Mouse (Mus musculus) MEL (cell line): Measurements from ENCODE around the gene Tcea3. TPM values are rescaled to one million over a fixed set of nuclear protein-coding genes. Genes with fewer than 3 reads are reported as not detected.

Source experiments
- DNase-seq: peaks from one replicate; pipeline ENCODE4 v3.0.0; 2011; ENCODE audit warnings: low read depth, low spot score
- H3K27ac ChIP-seq: 2 replicates; pipeline ENCODE4 v1.5.1; 2012; ENCODE audit warnings: low read depth, mild to moderate bottlenecking, control low read depth, low read length, moderate library complexity; ENCODE audit not compliant: control insufficient read depth
- H3K27me3 ChIP-seq, 2 experiments: fragments of 150-350 bp in 1 of 2; sonication (generic) in 1 of 2; 2 replicates each; pipeline ENCODE4 v1.6.1; 2012; ENCODE audit warnings: low read length in 2 of 2, mild to moderate bottlenecking in 2 of 2, improper control_type of control experiment in 1 of 2, moderate library complexity in 1 of 2; ENCODE audit not compliant: insufficient read depth in 2 of 2, control insufficient read depth in 1 of 2
- H3K36me3 ChIP-seq, 2 experiments: 2 replicates each; pipeline ENCODE4 v1.6.1; 2012 to 2014; ENCODE audit warnings: low read length in 2 of 2, improper control_type of control experiment in 1 of 2, inconsistent platforms in 1 of 2, mild to moderate bottlenecking in 1 of 2; ENCODE audit not compliant: insufficient read depth in 2 of 2, control insufficient read depth in 1 of 2
- H3K4me1 ChIP-seq, 2 experiments: fragments of 150-350 bp in 1 of 2; sonication (generic) in 1 of 2; 2 replicates each; pipeline ENCODE4 v1.6.1; 2012; ENCODE audit warnings: low read length in 2 of 2, improper control_type of control experiment in 1 of 2, mild to moderate bottlenecking in 1 of 2; ENCODE audit not compliant: insufficient read depth in 2 of 2, control insufficient read depth in 1 of 2
- H3K4me3 ChIP-seq, 2 experiments: fragments of 150-350 bp in 1 of 2; sonication (generic) in 1 of 2; 2 replicates each; pipeline ENCODE4 v1.5.1; 2012; ENCODE audit warnings: low read depth in 2 of 2, low read length in 2 of 2, mild to moderate bottlenecking in 2 of 2, moderate library complexity in 2 of 2, control low read depth in 1 of 2, improper control_type of control experiment in 1 of 2; ENCODE audit not compliant: control insufficient read depth in 1 of 2, insufficient read depth in 1 of 2
- H3K79me2 ChIP-seq: 2 replicates; pipeline ENCODE4 v1.6.1; 2012; ENCODE audit warnings: mild to moderate bottlenecking, low read length, moderate library complexity; ENCODE audit not compliant: control insufficient read depth, poor library complexity, insufficient read depth
- H3K9ac ChIP-seq: 2 replicates; pipeline ENCODE4 v1.6.1; 2012; ENCODE audit warnings: low read depth, mild to moderate bottlenecking, control low read depth, low read length, moderate library complexity; ENCODE audit not compliant: control insufficient read depth, poor library complexity, severe bottlenecking
- H3K9me3 ChIP-seq: fragments of 150-350 bp; sonication (generic); replicated peaks from 2 replicates; pipeline ENCODE4 v1.6.1; 2012; ENCODE audit warnings: mild to moderate bottlenecking, low read length, improper control_type of control experiment, moderate library complexity; ENCODE audit not compliant: insufficient read depth
- BHLHE40 ChIP-seq: IDR thresholded peaks from 2 replicates; pipeline ENCODE4 v1.6.1; 2012; ENCODE audit warnings: low read depth, mild to moderate bottlenecking, inconsistent platforms, low read length, improper control_type of control experiment, borderline replicate concordance
- CHD2 ChIP-seq: IDR thresholded peaks from 2 replicates; pipeline ENCODE4 v1.6.1; 2011; ENCODE audit warnings: low read length, improper control_type of control experiment
- CTCF ChIP-seq, 3 experiments: IDR thresholded peaks in 2 of 3; conservative IDR thresholded peaks in 1 of 3; 2 replicates each; pipeline ENCODE4 v1.5.1; 2011 to 2012; ENCODE audit warnings: low read length in 3 of 3, low read depth in 2 of 3, mild to moderate bottlenecking in 2 of 3, improper control_type of control experiment in 1 of 3, inconsistent platforms in 1 of 3, mixed read lengths in 1 of 3, moderate library complexity in 1 of 3; ENCODE audit not compliant: control insufficient read depth in 1 of 3, insufficient read depth in 1 of 3, poor library complexity in 1 of 3, severe bottlenecking in 1 of 3
- EP300 ChIP-seq, 2 experiments: IDR thresholded peaks; 2 replicates each; pipeline ENCODE4 v1.6.1; 2011; ENCODE audit warnings: improper control_type of control experiment in 2 of 2, low read length in 2 of 2, low read depth in 1 of 2, mild to moderate bottlenecking in 1 of 2
- GATA1 ChIP-seq: IDR thresholded peaks from 2 replicates; pipeline ENCODE4 v1.6.1; 2011; ENCODE audit warnings: low read depth, low read length, improper control_type of control experiment
- JUND ChIP-seq: IDR thresholded peaks from 2 replicates; pipeline ENCODE4 v1.6.1; 2011; ENCODE audit warnings: low read depth, mild to moderate bottlenecking, improper control_type of control experiment, low read length
- KAT2A ChIP-seq: conservative IDR thresholded peaks from 2 replicates; pipeline ENCODE4 v1.6.1; 2012; ENCODE audit warnings: low read depth, low read length, improper control_type of control experiment, inconsistent platforms
- MAX ChIP-seq: IDR thresholded peaks from 2 replicates; pipeline ENCODE4 v1.6.1; 2011; ENCODE audit warnings: low read length, improper control_type of control experiment
- MAZ ChIP-seq: IDR thresholded peaks from 2 replicates; pipeline ENCODE4 v1.6.1; 2012; ENCODE audit warnings: low read depth, mild to moderate bottlenecking, inconsistent platforms, low read length, improper control_type of control experiment
- MEF2A ChIP-seq: IDR thresholded peaks from 2 replicates; pipeline ENCODE4 v1.6.1; 2014; ENCODE audit warnings: low read depth, mild to moderate bottlenecking, inconsistent platforms, low read length, improper control_type of control experiment; ENCODE audit not compliant: poor library complexity, insufficient replicate concordance, severe bottlenecking; ENCODE audit errors: extremely low read depth
- MXI1 ChIP-seq: IDR thresholded peaks from 2 replicates; pipeline ENCODE4 v1.6.1; 2011; ENCODE audit warnings: mild to moderate bottlenecking, low read depth, low read length, improper control_type of control experiment
- MYC ChIP-seq: IDR thresholded peaks from 2 replicates; pipeline ENCODE4 v1.6.1; 2011; ENCODE audit warnings: low read depth, mild to moderate bottlenecking, low read length, improper control_type of control experiment, moderate library complexity
- POLR2AphosphoS2 ChIP-seq: IDR thresholded peaks from 2 replicates; pipeline ENCODE4 v1.6.1; 2011; ENCODE audit warnings: low read length, improper control_type of control experiment
- POLR2AphosphoS5 ChIP-seq: IDR thresholded peaks from 2 replicates; pipeline ENCODE4 v1.6.1; 2012; ENCODE audit warnings: low read depth, borderline replicate concordance, mild to moderate bottlenecking, inconsistent platforms, low read length, moderate library complexity, mixed read lengths
- RAD21 ChIP-seq: IDR thresholded peaks from 2 replicates; pipeline ENCODE4 v1.6.1; 2011; ENCODE audit warnings: mild to moderate bottlenecking, low read depth, low read length, improper control_type of control experiment
- RCOR1 ChIP-seq: IDR thresholded peaks from 2 replicates; pipeline ENCODE4 v1.6.1; 2012; ENCODE audit warnings: low read depth, mild to moderate bottlenecking, inconsistent platforms, low read length, improper control_type of control experiment
- SIN3A ChIP-seq: IDR thresholded peaks from 2 replicates; pipeline ENCODE4 v1.6.1; 2012; ENCODE audit warnings: low read length, improper control_type of control experiment, inconsistent platforms
- SMC3 ChIP-seq: IDR thresholded peaks from 2 replicates; pipeline ENCODE4 v1.6.1; 2011; ENCODE audit warnings: low read depth, low read length, improper control_type of control experiment
- TBP ChIP-seq: IDR thresholded peaks from 2 replicates; pipeline ENCODE4 v1.8.0; 2011; ENCODE audit warnings: low read depth, low read length, improper control_type of control experiment
- USF2 ChIP-seq, 2 experiments: IDR thresholded peaks; 2 replicates each; pipeline ENCODE4 v1.6.1; 2011 to 2012; ENCODE audit warnings: improper control_type of control experiment in 2 of 2, low read length in 2 of 2, borderline replicate concordance in 1 of 2, inconsistent platforms in 1 of 2, low read depth in 1 of 2, mild to moderate bottlenecking in 1 of 2; ENCODE audit not compliant: insufficient read depth in 1 of 2
- ZKSCAN1 ChIP-seq: IDR thresholded peaks from 2 replicates; pipeline ENCODE4 v1.6.1; 2012; ENCODE audit warnings: low read depth, mild to moderate bottlenecking, inconsistent platforms, low read length, improper control_type of control experiment, moderate library complexity
- ZNF384 ChIP-seq: IDR thresholded peaks from 2 replicates; pipeline ENCODE4 v1.6.1; 2012; ENCODE audit warnings: low read depth, mild to moderate bottlenecking, inconsistent platforms, low read length, improper control_type of control experiment
- polyA plus RNA-seq, 2 experiments: library from polyadenylated mRNA; stranded (reverse) in 1 of 2; unstranded in 1 of 2; fragments of >175 nt in 1 of 2; fragments of >200 nt in 1 of 2; gene quantifications; 2 replicates each; pipeline versions ENCODE4 v1.2.1 to v1.2.4; 2012; ENCODE audit warnings: low replicate concordance in 2 of 2, low read depth in 1 of 2; ENCODE audit not compliant: insufficient read length in 2 of 2, insufficient read depth in 1 of 2, missing spikeins in 1 of 2
- total RNA-seq: library from RNA; depleted of rRNA; stranded (reverse); fragments of 300-350 nt; gene quantifications from 2 replicates; pipeline ENCODE4 v1.2.3, GENCODE M21; 2012

Tcea3 gene
- total and polyA plus RNA-seq, 3 experiments: not detected

GRCm38 (mm10) chr4:136206943-136207342, 40.6 kb upstream of the Tcea3 start:
- peaks cover 0 to 23% of the 10 kb centered on the region in 2 experiments; a peak in 3 of 4 replicates for H3K27me3 ChIP-seq
- peak overlapping the region; percentile 60; the same call in 1 of the 2 replicates for H3K9ac ChIP-seq
- H3K36me3 ChIP-seq: peaks cover 0 to 3% of the 10 kb centered on the region in 2 experiments; a peak in 1 of 4 replicates
- H3K4me3 ChIP-seq: peak overlapping the region; percentile 47 to 66; a peak in 3 of 4 replicates
- H3K4me1 ChIP-seq: peaks cover 2 to 10% of the 10 kb centered on the region in 2 experiments; a peak in 2 of 4 replicates
- TF ChIP-seq SIN3A (no peak), SMC3 (no peak), RCOR1 (no peak), MYC (no peak), CTCF (IDR thresholded peaks at IDR 0.05 in 2 of 3, conservative IDR thresholded peaks at IDR 0.05 in 1 of 3; ENCODE audit: control insufficient read depth in 1 of 3, insufficient read depth in 1 of 3, low read depth in 2 of 3, low read length in 3 of 3, poor library complexity in 1 of 3, severe bottlenecking in 1 of 3) (no peak), JUND (no peak), EP300 (IDR thresholded peaks at IDR 0.05; ENCODE audit: low read depth in 1 of 2, low read length in 2 of 2) (no peak), MAZ (no peak), GATA1 (no peak), ZKSCAN1 (no peak), USF2 (IDR thresholded peaks at IDR 0.05; ENCODE audit: borderline replicate concordance in 1 of 2, insufficient read depth in 1 of 2, low read depth in 1 of 2, low read length in 2 of 2) (no peak), CHD2 (no peak), MEF2A (no peak), MAX (no peak), RAD21 (no peak), POLR2AphosphoS2 (no peak)
- no peaks in the 10 kb centered on the region for H3K9me3 ChIP-seq
- no peak overlapping the region for H3K27ac ChIP-seq
- no peak for DNase-seq
- H3K79me2 ChIP-seq: no peaks in the 10 kb centered on the region; the same call in 1 of the 2 replicates

- Histone ChIP-seq H3K9me3 (no peaks in the 10 kb centered on the region), H3K79me2 (no peaks in the 10 kb centered on the region; the same call in 1 of the 2 replicates), H3K9ac (no peak overlapping the region), H3K4me1 (peaks cover 0 to 6% of the 10 kb centered on the region in 2 experiments; a peak in 1 of 4 replicates), H3K27ac (no peak overlapping the region), H3K36me3 (no peaks in the 10 kb centered on the region), H3K27me3 (peaks cover 2 to 24% of the 10 kb centered on the region in 2 experiments), H3K4me3 (no peak overlapping the region)
- TF ChIP-seq USF2 (IDR thresholded peaks at IDR 0.05; ENCODE audit: borderline replicate concordance in 1 of 2, insufficient read depth in 1 of 2, low read depth in 1 of 2, low read length in 2 of 2) (no peak), POLR2AphosphoS5 (no peak), MAZ (no peak), MXI1 (no peak), BHLHE40 (no peak), TBP (no peak), KAT2A (no peak), ZNF384 (no peak), RAD21 (no peak), POLR2AphosphoS2 (no peak)
- no peak for DNase-seq
Observed at GRCm38 (mm10) chr4:136210931-136211330, 36.6 kb upstream of the Tcea3 start.
